Mouse (Mus musculus): ENCODE results near the gene Klf9. TPM values are rescaled to one million over a fixed set of nuclear protein-coding genes. Genes with fewer than 3 reads are reported as not detected.

The Klf9 gene
- total and polyA plus RNA-seq, 2 experiments from 2014 or later, result 10.5 to 19.1 TPM

DNA sequence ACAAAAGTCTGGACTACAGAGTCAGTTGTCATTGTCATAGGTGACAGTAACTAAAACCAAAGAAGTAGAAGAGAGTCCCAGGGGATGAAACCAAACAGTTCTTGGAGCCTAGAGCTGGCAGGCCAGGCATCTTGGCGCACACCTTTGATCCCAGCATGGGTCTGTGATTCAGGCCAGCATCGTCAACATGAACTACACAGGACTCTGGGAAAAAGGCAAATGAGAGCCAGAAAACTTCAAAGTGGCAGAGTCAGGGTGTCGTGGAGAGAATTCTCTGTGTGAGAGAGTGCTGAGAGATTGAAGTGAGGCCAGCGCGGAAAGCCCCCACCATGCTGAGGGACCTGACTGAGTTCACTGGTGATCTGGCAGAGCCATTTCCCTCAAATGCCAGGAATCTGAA, 29.4 kb downstream of the Klf9 start:
- no peaks in the 10 kb centered on the region for H3K27me3 ChIP-seq (ENCODE audit: insufficient read depth, low read length)
- H3K9ac ChIP-seq (replicated peaks; ENCODE audit: low read length), result no peak overlapping the region
- 51% methylated on average over 5 of the region's 5 CpGs for WGBS
- H3K36me3 ChIP-seq (ENCODE audit: insufficient read depth, low read length), result no peaks in the 10 kb centered on the region
- H3K4me1 ChIP-seq (ENCODE audit: insufficient read depth, low read length), result no peaks in the 10 kb centered on the region
- DNase-seq (ENCODE audit: low spot score) (peak; percentile 38), ATAC-seq (no peak)
- no peaks in the 10 kb centered on the region for H3K9me3 ChIP-seq (ENCODE audit: low read length)
- H3K4me3 ChIP-seq (ENCODE audit: low read length), result no peak overlapping the region
- no peak for TF ChIP-seq CTCF (IDR thresholded peaks at IDR 0.05; ENCODE audit: low read depth)
- H3K4me2 ChIP-seq (ENCODE audit: low read depth, low read length), result no peak overlapping the region
- H3K27ac ChIP-seq, result no peak overlapping the region

DNA sequence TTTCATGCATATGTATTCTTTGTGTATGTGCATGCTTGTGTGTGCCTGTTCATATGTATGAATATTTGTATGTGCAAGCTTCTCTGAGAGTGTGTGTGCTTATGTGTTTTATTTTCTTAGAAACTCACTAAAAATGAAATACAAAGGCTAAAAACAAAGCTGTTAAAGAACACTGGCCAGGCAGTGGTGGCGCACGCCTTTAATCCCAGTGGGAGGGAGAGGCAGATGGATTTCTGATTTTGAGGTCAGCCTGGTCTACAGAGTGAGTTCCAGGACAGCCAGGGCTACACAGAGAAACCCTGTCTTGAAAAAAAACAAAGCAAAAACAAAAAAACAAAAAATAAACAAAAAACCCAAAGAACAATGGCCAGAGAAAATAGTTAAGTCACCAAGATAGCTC, 30.1 kb downstream of the Klf9 start:
- Histone ChIP-seq H3K36me3 (ENCODE audit: insufficient read depth, low read length) (no peaks in the 10 kb centered on the region), H3K4me1 (ENCODE audit: insufficient read depth, low read length) (no peaks in the 10 kb centered on the region), H3K4me2 (ENCODE audit: low read depth, low read length) (no peak overlapping the region), H3K4me3 (ENCODE audit: low read length) (no peak overlapping the region), H3K27ac (no peak overlapping the region), H3K9me3 (ENCODE audit: low read length) (no peaks in the 10 kb centered on the region), H3K27me3 (ENCODE audit: insufficient read depth, low read length) (no peaks in the 10 kb centered on the region), H3K9ac (replicated peaks; ENCODE audit: low read length) (no peak overlapping the region)
- WGBS, result 72% methylated on average over 2 of the region's 2 CpGs
- DNase-seq (ENCODE audit: low spot score), result no peak
- no peak for TF ChIP-seq CTCF (IDR thresholded peaks at IDR 0.05; ENCODE audit: low read depth)
- no peak for ATAC-seq

- DNase-seq (ENCODE audit: low spot score) (no peak), ATAC-seq (no peak)
- Histone ChIP-seq H3K4me1 (ENCODE audit: insufficient read depth, low read length) (no peaks in the 10 kb centered on the region), H3K4me2 (ENCODE audit: low read depth, low read length) (no peak overlapping the region), H3K36me3 (ENCODE audit: insufficient read depth, low read length) (no peaks in the 10 kb centered on the region), H3K9me3 (ENCODE audit: low read length) (no peaks in the 10 kb centered on the region), H3K4me3 (ENCODE audit: low read length) (no peak overlapping the region), H3K27ac (no peak overlapping the region), H3K27me3 (ENCODE audit: insufficient read depth, low read length) (no peaks in the 10 kb centered on the region), H3K9ac (replicated peaks; ENCODE audit: low read length) (no peak overlapping the region)
- WGBS, result 62% methylated on average over 3 of the region's 3 CpGs
- no peak for TF ChIP-seq CTCF (IDR thresholded peaks at IDR 0.05; ENCODE audit: low read depth)
These were observed 34.1 kb downstream of the Klf9 start for GRCm38 (mm10) chr19:23175090-23175489.

DNA sequence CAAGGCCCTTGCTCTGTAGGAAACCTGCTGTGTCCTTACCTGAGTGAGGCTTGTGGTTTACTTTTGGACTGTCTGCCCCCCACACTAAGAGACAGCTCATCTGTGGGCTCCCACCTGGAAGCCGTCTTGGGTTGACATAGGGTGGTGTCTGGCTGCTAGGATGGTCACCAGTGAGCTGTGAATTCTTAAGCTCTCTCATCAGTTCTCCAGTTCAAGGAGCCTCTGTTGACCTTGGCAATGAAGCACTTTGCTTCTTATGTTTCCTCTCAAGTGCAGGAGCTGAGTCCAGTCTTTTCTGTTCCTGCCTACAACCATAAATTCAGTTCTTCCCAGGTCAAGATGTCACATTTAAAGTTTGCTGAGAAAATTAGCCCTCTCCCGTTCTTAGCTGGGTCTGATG, 34.5 kb downstream of the Klf9 start:
- ATAC-seq (no peak), DNase-seq (ENCODE audit: low spot score) (no peak)
- H3K9ac ChIP-seq (replicated peaks; ENCODE audit: low read length), result no peak overlapping the region
- no peaks in the 10 kb centered on the region for H3K36me3 ChIP-seq (ENCODE audit: insufficient read depth, low read length)
- no peak overlapping the region for H3K4me3 ChIP-seq (ENCODE audit: low read length)
- H3K4me2 ChIP-seq (ENCODE audit: low read depth, low read length), result no peak overlapping the region
- no peak for TF ChIP-seq CTCF (IDR thresholded peaks at IDR 0.05; ENCODE audit: low read depth)
- H3K27me3 ChIP-seq (ENCODE audit: insufficient read depth, low read length), result no peaks in the 10 kb centered on the region
- WGBS, result 78% methylated on average over 2 of the region's 2 CpGs
- H3K27ac ChIP-seq, result no peak overlapping the region
- no peaks in the 10 kb centered on the region for H3K9me3 ChIP-seq (ENCODE audit: low read length)
- H3K4me1 ChIP-seq (ENCODE audit: insufficient read depth, low read length), result no peaks in the 10 kb centered on the region

DNA sequence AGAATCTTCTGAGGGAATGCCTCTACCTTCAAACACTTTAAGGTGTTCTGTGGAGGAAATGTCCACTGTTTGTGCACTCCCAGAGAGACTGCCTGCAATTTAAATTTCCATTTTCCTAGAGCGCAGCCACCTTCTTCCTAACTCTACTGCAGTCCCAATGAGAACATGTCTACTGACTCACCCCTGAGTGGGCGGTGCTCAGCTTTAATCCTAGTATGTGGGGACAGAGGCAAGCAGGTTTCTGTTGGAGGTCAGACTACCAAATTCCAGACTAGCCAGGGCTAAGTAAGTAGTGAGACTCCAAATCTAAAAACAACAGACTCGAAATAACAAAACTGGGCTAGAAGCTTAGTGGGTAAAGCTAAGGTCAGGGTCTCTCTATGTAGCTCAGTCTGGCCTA, 37.5 kb downstream of the Klf9 start:
- no peak for TF ChIP-seq CTCF (IDR thresholded peaks at IDR 0.05; ENCODE audit: low read depth)
- H3K27ac ChIP-seq, result no peak overlapping the region
- no peak overlapping the region for H3K4me3 ChIP-seq (ENCODE audit: low read length)
- no peak for DNase-seq (ENCODE audit: low spot score)
- H3K27me3 ChIP-seq (ENCODE audit: insufficient read depth, low read length), result no peaks in the 10 kb centered on the region
- no peak overlapping the region for H3K9ac ChIP-seq (replicated peaks; ENCODE audit: low read length)
- H3K36me3 ChIP-seq (ENCODE audit: insufficient read depth, low read length), result no peaks in the 10 kb centered on the region
- no peaks in the 10 kb centered on the region for H3K4me1 ChIP-seq (ENCODE audit: insufficient read depth, low read length)
- WGBS, result 96% methylated on average over 3 of the region's 3 CpGs
- ATAC-seq, result no peak
- no peaks in the 10 kb centered on the region for H3K9me3 ChIP-seq (ENCODE audit: low read length)
- no peak overlapping the region for H3K4me2 ChIP-seq (ENCODE audit: low read depth, low read length)

GRCm38 (mm10) chr19:23183493-23183892, 42.5 kb downstream of the Klf9 start:
- H3K27ac ChIP-seq, result no peak overlapping the region
- H3K9ac ChIP-seq (replicated peaks; ENCODE audit: low read length), result no peak overlapping the region
- WGBS, result 93% methylated on average over 4 of the region's 4 CpGs
- no peak for DNase-seq (ENCODE audit: low spot score)
- H3K36me3 ChIP-seq (ENCODE audit: insufficient read depth, low read length), result no peaks in the 10 kb centered on the region
- TF ChIP-seq CTCF (IDR thresholded peaks at IDR 0.05; ENCODE audit: low read depth), result no peak
- no peaks in the 10 kb centered on the region for H3K4me1 ChIP-seq (ENCODE audit: insufficient read depth, low read length)
- H3K27me3 ChIP-seq (ENCODE audit: insufficient read depth, low read length), result no peaks in the 10 kb centered on the region
- H3K4me2 ChIP-seq (ENCODE audit: low read depth, low read length), result no peak overlapping the region
- no peaks in the 10 kb centered on the region for H3K9me3 ChIP-seq (ENCODE audit: low read length)
- no peak overlapping the region for H3K4me3 ChIP-seq (ENCODE audit: low read length)
- no peak for ATAC-seq

DNA sequence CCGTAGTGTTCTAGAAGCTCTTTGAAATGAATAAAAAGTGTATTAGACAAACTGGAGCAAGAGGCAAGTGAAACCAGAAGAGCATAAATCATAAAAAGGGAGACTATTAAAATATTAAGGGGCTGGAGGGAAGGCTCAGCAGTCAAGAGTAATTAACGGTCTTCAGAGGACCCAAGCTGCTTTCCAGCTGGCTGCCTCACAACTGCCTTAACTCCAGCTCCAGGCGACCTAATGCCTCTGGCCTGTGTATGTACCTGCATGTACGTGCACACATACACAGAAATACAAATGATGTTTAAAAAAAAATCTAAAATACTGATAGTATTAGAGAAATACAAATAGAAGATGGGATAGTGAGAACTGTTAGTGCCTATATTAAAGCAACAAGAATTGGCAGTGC, 43.0 kb downstream of the Klf9 start:
- ATAC-seq (no peak), DNase-seq (ENCODE audit: low spot score) (no peak)
- H3K4me3 ChIP-seq (ENCODE audit: low read length), result no peak overlapping the region
- no peaks in the 10 kb centered on the region for H3K4me1 ChIP-seq (ENCODE audit: insufficient read depth, low read length)
- H3K9ac ChIP-seq (replicated peaks; ENCODE audit: low read length), result no peak overlapping the region
- no peak overlapping the region for H3K27ac ChIP-seq
- H3K4me2 ChIP-seq (ENCODE audit: low read depth, low read length), result no peak overlapping the region
- 61% methylated on average over 4 of the region's 4 CpGs for WGBS
- no peaks in the 10 kb centered on the region for H3K27me3 ChIP-seq (ENCODE audit: insufficient read depth, low read length)
- H3K36me3 ChIP-seq (ENCODE audit: insufficient read depth, low read length), result no peaks in the 10 kb centered on the region
- TF ChIP-seq CTCF (IDR thresholded peaks at IDR 0.05; ENCODE audit: low read depth), result no peak
- no peaks in the 10 kb centered on the region for H3K9me3 ChIP-seq (ENCODE audit: low read length)
